Mouse (Mus musculus): Measurements from ENCODE around the gene Cables2. TPM values are rescaled to one million over a fixed set of nuclear protein-coding genes. Genes with fewer than 3 reads are reported as not detected.
A peak's percentile ranks its signal among the peaks of the same experiment; 100 is the strongest.

The Cables2 gene
- polyA plus RNA-seq, 1 experiment from 2014 or later = 19.8 TPM

DNA sequence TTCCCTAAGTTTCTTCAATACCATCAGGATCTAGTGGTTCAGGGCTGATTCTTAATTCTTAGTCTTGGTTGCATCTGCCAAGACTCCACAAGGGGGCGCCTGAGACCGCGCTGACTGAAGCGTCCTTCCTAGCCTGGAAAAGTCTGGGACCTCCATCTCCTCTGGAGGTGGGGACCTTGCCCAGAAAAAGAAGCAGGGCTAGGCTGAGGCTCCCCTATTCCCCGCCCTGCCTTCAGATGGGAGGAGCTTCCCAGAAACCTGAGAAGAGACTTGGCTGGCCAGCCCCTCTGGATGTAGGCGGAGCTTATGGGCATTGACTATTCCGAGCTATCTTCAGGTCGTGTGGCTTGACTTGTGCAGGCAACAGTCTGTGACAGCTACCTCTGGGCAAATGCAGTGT, 2.5 kb upstream of the Cables2 start:
- H3K4me1 ChIP-seq (replicated peaks) = peaks cover 26% of the 10 kb centered on the region
- no peak overlapping the region for H3K4me3 ChIP-seq
- H3K9me3 ChIP-seq = no peaks in the 10 kb centered on the region
- no peak overlapping the region for H3K27ac ChIP-seq
- under 1% methylated on average over 8 of the region's 8 CpGs for WGBS
- peaks cover 21% of the 10 kb centered on the region for H3K27me3 ChIP-seq
- H3K4me2 ChIP-seq = peak overlapping the region; percentile 19; the same call in 1 of the 2 replicates
- ATAC-seq (ENCODE audit: low FRiP score) = no peak
- H3K36me3 ChIP-seq = 0 out of 2 replicates have a peak, but pooled peaks cover 6% of the 10 kb centered on the region
- no peak overlapping the region for H3K9ac ChIP-seq

GRCm38 (mm10) chr2:180274523-180274922, 1.2 kb upstream of the Cables2 start:
- H3K4me3 ChIP-seq = no peak overlapping the region
- no peak overlapping the region for H3K4me2 ChIP-seq
- H3K4me1 ChIP-seq (replicated peaks) = peaks cover 39% of the 10 kb centered on the region
- H3K36me3 ChIP-seq = peaks cover 17% of the 10 kb centered on the region
- no peak overlapping the region for H3K27ac ChIP-seq
- no peaks in the 10 kb centered on the region for H3K9me3 ChIP-seq
- peaks cover 19% of the 10 kb centered on the region for H3K27me3 ChIP-seq
- WGBS = 86% methylated on average over 2 of the region's 2 CpGs
- H3K9ac ChIP-seq = no peak overlapping the region
- no peak for ATAC-seq (ENCODE audit: low FRiP score)

GRCm38 (mm10) chr2:180272884-180273321, 393 bp downstream of the Cables2 start:
- peaks cover 27% of the 10 kb centered on the region for H3K36me3 ChIP-seq
- peak overlapping the region; percentile 94 for H3K9ac ChIP-seq
- H3K4me1 ChIP-seq (replicated peaks) = peaks cover 48% of the 10 kb centered on the region
- H3K27ac ChIP-seq = peak overlapping the region; percentile 81
- peak; percentile 40 for ATAC-seq (ENCODE audit: low FRiP score)
- H3K4me3 ChIP-seq = peak overlapping the region; percentile 87
- H3K27me3 ChIP-seq = peaks cover 16% of the 10 kb centered on the region
- no peaks in the 10 kb centered on the region for H3K9me3 ChIP-seq
- under 1% methylated on average over 25 of the region's 37 CpGs for WGBS
- H3K4me2 ChIP-seq = peak overlapping the region; percentile 75

DNA sequence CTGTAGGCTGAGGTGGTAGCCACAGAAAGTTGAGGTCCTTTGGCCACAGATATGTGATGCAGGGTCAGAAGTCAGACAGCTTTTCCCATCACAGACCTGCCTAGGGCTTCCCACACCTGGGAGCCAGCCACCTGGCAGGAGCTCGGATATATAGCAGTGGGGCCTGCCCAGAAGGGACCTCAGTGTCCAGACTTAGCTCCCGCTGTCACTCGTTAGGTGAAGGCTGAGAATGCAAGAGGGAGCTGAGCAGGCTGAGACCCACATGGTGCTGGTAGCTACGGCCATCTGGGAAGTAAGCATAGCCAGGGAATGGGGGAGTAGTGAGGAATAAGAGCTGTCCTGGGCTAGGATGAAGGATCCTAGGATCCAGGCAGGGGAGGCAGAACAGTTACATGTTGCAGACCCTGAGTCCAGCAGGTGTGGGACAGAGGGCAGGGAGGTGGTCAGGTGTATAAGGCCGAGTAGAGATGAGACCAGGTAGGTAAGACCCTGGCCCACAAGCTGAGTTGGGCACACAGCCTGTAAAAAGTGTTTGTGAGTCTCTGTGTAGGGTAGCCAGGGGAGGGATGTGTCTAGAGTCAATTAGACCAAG, 1.4 kb downstream of the Cables2 start:
- 76% methylated on average over 5 of the region's 5 CpGs for WGBS

DNA sequence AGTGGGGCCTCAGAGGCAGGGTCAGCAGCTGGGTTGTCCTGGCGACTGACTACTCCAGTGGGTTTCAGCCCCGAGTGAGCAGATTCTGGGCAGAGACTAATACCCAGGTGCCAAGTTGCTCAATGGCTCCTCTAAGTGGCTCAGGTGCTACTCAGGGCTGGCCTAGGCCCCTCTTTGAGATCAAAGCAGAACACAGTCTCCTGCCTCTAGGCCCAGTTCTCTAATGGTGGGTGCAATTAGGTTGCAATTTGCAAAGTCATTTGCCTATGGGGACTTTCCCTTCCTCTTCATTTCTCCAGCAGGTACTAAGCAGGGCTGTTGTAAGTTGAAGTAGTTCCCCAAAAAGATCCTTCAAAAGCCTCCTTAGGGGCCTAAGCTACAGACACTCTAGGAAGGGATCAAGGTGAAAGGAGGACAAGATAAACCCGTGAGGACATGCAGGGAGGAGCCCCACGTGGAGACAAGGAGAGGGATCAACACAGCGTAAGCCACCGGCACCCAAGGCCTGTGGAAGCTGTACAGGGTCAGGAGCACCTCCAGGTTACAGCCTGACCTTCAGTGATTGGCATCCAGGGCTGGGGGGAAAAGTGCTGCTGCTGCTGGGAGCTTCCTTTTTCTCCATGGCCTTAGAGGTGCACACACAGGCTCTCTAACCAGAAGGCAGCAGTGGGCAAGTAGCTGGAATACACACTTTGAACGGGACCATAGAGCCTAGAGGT, 2.6 kb downstream of the Cables2 start:
- H3K27ac ChIP-seq = no peak overlapping the region
- H3K4me3 ChIP-seq = no peak overlapping the region
- peaks cover 7% of the 10 kb centered on the region for H3K27me3 ChIP-seq
- H3K9ac ChIP-seq = peak overlapping the region; percentile 94; the same call in 1 of the 2 replicates
- peaks cover 37% of the 10 kb centered on the region for H3K36me3 ChIP-seq
- peaks cover 46% of the 10 kb centered on the region for H3K4me1 ChIP-seq (replicated peaks)
- 80% methylated on average over 7 of the region's 7 CpGs for WGBS
- no peaks in the 10 kb centered on the region for H3K9me3 ChIP-seq
- no peak overlapping the region for H3K4me2 ChIP-seq
- ATAC-seq (ENCODE audit: low FRiP score) = no peak

More for the DNA sequence above, 1.4 kb downstream of the Cables2 start:
- no peak overlapping the region for H3K27ac ChIP-seq
- ATAC-seq (ENCODE audit: low FRiP score) = no peak
- H3K4me3 ChIP-seq = peak overlapping the region; percentile 87
- H3K36me3 ChIP-seq = peaks cover 27% of the 10 kb centered on the region
- peaks cover 14% of the 10 kb centered on the region for H3K27me3 ChIP-seq
- H3K4me1 ChIP-seq (replicated peaks) = peaks cover 48% of the 10 kb centered on the region
- peak overlapping the region; percentile 94 for H3K9ac ChIP-seq
- peak overlapping the region; percentile 75 for H3K4me2 ChIP-seq
- H3K9me3 ChIP-seq = no peaks in the 10 kb centered on the region

- 95% methylated on average over 10 of the region's 10 CpGs for WGBS
- Histone ChIP-seq H3K36me3 (peaks cover 40% of the 10 kb centered on the region), H3K4me2 (no peak overlapping the region), H3K4me3 (no peak overlapping the region), H3K9ac (no peak overlapping the region), H3K9me3 (no peaks in the 10 kb centered on the region), H3K4me1 (replicated peaks) (peaks cover 46% of the 10 kb centered on the region), H3K27ac (no peak overlapping the region), H3K27me3 (peaks cover 1% of the 10 kb centered on the region; the same call in 1 of the 2 replicates)
- ATAC-seq (ENCODE audit: low FRiP score) = no peak
Measured at GRCm38 (mm10) chr2:180269329-180269728, 4.0 kb downstream of the Cables2 start.

- Histone ChIP-seq H3K27ac (0 out of 2 replicates have a peak overlapping the region, but pooled peaks have one; percentile 18), H3K4me3 (no peak overlapping the region), H3K36me3 (peaks cover 53% of the 10 kb centered on the region), H3K4me1 (replicated peaks) (peaks cover 42% of the 10 kb centered on the region), H3K9ac (no peak overlapping the region), H3K4me2 (no peak overlapping the region), H3K9me3 (no peaks in the 10 kb centered on the region), H3K27me3 (no peaks in the 10 kb centered on the region)
- ATAC-seq (ENCODE audit: low FRiP score) = no peak
- 60% methylated on average over 2 of the region's 2 CpGs for WGBS
Measured at GRCm38 (mm10) chr2:180267955-180268354, 5.3 kb downstream of the Cables2 start.

DNA sequence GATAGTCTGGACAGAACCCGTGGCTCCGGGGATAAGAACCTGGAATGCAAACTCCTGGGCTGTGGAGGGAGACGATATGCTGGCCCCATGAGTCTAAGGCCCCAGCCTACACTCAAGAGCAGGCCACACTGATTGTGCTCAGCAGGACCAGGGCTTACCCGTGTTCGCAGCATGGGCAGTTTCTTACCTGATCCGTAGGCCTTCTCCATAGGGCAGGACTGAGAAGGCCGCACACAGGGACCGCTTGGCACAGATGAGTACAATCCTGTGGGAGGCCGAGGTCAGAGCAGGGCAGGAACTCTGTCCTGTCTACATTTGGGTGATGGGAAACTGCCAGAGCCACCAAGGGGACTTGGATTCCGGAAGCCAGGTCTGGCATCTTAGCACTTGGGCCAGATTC, 10.4 kb downstream of the Cables2 start:
- H3K4me3 ChIP-seq = no peak overlapping the region
- H3K27ac ChIP-seq = no peak overlapping the region
- peaks cover 10% of the 10 kb centered on the region for H3K4me1 ChIP-seq (replicated peaks)
- H3K27me3 ChIP-seq = no peaks in the 10 kb centered on the region
- WGBS = 90% methylated on average over 10 of the region's 10 CpGs
- no peaks in the 10 kb centered on the region for H3K9me3 ChIP-seq
- H3K36me3 ChIP-seq = peaks cover 71% of the 10 kb centered on the region
- no peak overlapping the region for H3K9ac ChIP-seq
- no peak overlapping the region for H3K4me2 ChIP-seq
- ATAC-seq (ENCODE audit: low FRiP score) = no peak

DNA sequence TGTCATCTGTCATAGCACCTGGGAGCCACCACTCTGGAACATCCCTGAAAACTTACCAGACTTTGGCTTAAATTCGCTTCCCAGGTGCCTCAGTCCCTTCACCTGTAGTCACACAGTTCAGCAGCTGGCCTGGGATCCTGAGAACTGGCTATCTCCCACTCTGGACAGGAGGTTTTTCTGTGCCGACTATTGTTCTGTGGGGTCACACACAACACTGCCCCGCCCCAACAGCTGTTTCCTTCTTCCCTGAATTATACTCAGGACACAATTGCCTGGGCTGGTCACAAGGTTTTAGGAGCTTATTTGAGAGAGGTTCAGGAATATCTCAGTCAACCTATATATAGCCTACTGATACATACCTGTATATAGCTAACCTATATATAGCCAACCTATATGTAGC, 10.9 kb downstream of the Cables2 start:
- no peak overlapping the region for H3K4me2 ChIP-seq
- ATAC-seq (ENCODE audit: low FRiP score) = no peak
- no peak overlapping the region for H3K27ac ChIP-seq
- H3K36me3 ChIP-seq = peaks cover 71% of the 10 kb centered on the region
- no peaks in the 10 kb centered on the region for H3K27me3 ChIP-seq
- H3K9ac ChIP-seq = no peak overlapping the region
- peaks cover 12% of the 10 kb centered on the region for H3K4me1 ChIP-seq (replicated peaks)
- WGBS = 79% methylated on average over 3 of the region's 3 CpGs
- H3K9me3 ChIP-seq = no peaks in the 10 kb centered on the region
- H3K4me3 ChIP-seq = no peak overlapping the region

DNA sequence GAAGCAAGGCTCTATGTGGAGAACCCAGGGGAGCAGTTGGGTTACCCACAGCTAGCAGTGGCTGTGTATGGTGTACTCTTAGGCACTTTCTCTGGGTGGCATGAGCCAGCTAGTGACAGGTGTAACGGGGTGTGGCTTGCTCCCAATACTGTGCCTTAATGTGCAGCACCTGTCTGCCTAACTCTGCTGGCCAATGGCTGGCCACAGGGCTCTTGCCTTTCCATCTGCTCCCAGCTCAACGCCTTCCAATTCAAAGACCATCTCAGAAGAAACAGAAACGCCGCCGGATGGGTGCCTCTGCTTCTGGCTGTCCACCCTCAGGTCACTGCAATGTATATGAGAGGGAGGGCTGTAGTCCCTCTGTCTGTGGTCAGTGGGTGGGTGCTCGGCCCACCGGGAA, 11.4 kb downstream of the Cables2 start:
- WGBS = 90% methylated on average over 7 of the region's 7 CpGs
- H3K27ac ChIP-seq = no peak overlapping the region

GRCm38 (mm10) chr2:180260610-180261480, 12.5 kb downstream of the Cables2 start:
- no peaks in the 10 kb centered on the region for H3K9me3 ChIP-seq
- WGBS = 70% methylated on average over 8 of the region's 8 CpGs
- no peak overlapping the region for H3K4me2 ChIP-seq
- H3K27ac ChIP-seq = no peak overlapping the region
- no peaks in the 10 kb centered on the region for H3K27me3 ChIP-seq
- H3K36me3 ChIP-seq = peaks cover 61% of the 10 kb centered on the region
- no peak for ATAC-seq (ENCODE audit: low FRiP score)
- H3K4me3 ChIP-seq = no peak overlapping the region
- no peak overlapping the region for H3K9ac ChIP-seq
- peaks cover 20% of the 10 kb centered on the region for H3K4me1 ChIP-seq (replicated peaks)

More for the DNA sequence above, 11.4 kb downstream of the Cables2 start:
- no peak for ATAC-seq (ENCODE audit: low FRiP score)
- no peak overlapping the region for H3K9ac ChIP-seq
- H3K4me1 ChIP-seq (replicated peaks) = peaks cover 12% of the 10 kb centered on the region
- no peaks in the 10 kb centered on the region for H3K9me3 ChIP-seq
- peaks cover 71% of the 10 kb centered on the region for H3K36me3 ChIP-seq
- H3K4me3 ChIP-seq = no peak overlapping the region
- H3K27me3 ChIP-seq = no peaks in the 10 kb centered on the region
- H3K4me2 ChIP-seq = no peak overlapping the region

Data from hindbrain, embryonic 13.5 days (tissue).